Mouse (Mus musculus) frontal cortex, postnatal 14 days (tissue): Measurements from ENCODE around the gene Hpca.

ENCODE experiments used
- DNase-seq, 2 experiments: peaks; one replicate each; pipeline ENCODE4 v3.0.0; 2022; ENCODE audit warnings: low spot score in 2 of 2

Hpca gene

DNA sequence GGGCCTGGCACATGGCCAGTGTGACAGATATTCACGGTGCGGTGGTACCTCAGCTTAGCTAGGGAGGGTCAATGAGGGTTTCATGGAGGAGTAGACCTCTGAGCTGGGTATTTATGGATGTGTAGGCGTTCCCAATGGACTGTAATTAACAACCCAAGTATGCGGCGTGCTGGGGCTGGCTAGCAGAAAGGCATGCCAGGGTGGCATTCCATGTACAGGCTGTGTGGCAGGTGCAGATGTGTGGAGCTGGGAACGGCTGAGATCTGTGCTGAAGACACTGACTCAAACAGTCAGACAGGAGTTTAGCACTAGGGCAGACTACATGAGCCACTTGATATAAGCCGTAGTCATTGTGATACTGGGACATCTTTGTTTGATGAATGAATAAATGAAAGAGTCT, 13.2 kb downstream of the Hpca start:
- no peak for DNase-seq

- DNase-seq: no peak
Measured at GRCm38 (mm10) chr4:129107348-129107899, 14.4 kb downstream of the Hpca start.

DNA sequence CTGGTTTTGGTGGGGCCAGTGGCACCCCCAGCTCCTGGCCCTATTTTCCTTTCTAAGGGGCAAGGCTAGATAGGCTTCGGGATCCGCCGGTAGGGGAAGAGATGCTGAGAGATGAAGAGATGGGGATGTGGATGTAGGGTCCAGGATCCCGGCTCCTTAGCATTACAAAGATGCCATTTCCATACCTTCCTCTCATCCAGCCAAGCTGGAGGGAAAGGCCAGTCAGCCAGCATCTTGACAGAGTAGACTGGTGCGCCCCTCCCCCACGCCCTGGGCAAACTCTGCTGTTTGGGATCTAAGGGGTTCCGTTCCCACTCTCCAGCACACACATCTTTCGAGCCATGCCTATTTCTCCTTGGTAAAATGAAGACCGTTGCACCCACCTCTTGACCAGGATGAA, 15.8 kb downstream of the Hpca start:
- DNase-seq: no peak

DNA sequence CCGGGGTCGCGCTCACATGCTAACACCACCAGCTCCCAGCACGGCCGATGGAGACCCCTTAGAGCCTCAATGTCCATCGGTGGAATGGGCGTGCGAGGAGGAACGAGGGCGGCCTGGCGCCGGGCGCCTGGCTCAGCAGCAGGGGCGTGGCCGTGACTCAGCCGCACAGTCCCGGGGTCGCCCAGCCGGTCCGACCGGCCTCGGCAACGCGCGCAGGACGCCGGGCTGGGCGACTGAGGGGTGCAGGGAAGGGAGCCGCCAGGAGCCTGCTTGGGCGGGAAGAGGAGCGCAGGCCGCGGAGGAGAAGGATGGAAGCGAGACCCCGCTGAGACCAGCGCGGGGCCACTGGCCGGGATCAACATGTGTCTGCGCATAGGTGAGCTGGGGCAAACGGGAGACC, 16.5 kb downstream of the Hpca start, which contains the start of gene Tmem54:
Tmem54 (plus strand) TSS at position 193 of the 400 bp plus-strand sequence.
- DNase-seq: no peak

DNA sequence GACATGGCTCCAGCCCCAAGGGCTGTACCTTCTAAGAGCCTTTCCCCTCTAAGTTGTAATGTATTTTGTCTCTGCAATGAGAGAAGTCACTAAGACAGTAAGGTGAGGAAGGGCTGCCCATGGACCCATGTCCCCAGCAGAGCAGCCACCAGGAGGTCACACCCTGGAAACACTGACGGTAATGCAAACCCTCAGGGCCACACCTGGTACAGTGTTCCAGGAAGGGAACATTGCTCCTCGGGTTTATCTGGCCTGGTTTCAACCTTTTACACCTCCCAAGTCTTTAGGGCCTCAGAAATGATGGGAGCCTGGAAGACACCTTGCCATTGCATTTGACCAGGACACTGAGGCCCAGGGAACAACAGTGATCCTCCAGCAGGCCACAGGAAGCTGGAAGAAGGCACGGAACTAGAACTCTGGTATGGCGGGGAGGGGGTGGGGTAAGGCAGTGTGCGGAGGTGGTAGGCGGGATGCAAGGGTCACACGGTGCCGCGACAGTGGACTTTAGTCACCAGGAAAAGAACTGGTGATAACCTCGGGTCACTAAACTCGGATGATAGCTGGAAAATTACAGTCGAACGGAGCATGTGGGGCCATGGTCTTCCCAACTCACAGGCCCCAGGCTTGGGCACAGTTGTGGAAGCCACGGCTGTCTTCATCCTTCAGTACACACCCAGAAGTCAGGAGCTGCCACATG, 19.6 kb downstream of the Hpca start:
- DNase-seq: no peak

DNA sequence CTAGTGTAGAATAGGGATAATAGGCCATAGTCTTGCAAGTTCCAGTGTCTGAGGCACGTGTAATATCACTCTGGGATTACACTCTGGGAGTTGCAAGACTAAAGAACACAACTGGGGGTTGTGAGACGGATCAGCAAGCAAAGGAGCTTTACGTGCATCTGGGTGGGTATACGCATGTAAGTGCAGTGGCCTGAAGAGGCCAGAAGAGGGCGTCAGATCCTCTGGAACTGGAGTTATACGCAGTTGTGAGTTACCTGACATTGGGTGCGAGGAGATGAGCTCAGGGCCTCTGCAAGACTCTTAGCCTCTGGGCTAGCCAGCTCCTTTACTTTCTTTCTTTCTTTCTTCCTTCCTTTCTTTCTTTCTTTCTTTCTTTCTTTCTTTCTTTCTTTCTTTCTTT, 24.8 kb downstream of the Hpca start:
- no peak for DNase-seq

GRCm38 (mm10) chr4:129095276-129095675, 26.6 kb downstream of the Hpca start:
- no peak for DNase-seq

DNA sequence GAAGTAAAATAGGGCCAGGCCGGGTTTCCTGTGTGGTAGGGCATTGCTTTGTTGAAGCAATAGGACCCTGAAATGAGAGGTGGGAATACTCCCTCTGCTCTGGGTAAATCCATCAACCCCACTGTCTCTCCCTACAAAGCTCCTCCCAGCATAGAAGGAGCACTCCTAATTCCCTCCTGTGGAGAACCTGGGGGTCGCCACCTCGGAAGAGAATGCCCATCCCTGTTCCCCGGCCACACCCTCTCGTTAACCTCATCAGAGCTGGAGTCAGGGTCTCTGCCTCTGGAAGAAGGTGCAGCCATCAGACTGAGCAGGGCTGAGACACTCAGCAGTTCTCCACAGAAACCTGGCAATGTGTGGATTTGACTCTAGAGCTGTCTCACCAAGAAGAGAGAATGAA, 34.0 kb downstream of the Hpca start:
- no peak for DNase-seq

DNA sequence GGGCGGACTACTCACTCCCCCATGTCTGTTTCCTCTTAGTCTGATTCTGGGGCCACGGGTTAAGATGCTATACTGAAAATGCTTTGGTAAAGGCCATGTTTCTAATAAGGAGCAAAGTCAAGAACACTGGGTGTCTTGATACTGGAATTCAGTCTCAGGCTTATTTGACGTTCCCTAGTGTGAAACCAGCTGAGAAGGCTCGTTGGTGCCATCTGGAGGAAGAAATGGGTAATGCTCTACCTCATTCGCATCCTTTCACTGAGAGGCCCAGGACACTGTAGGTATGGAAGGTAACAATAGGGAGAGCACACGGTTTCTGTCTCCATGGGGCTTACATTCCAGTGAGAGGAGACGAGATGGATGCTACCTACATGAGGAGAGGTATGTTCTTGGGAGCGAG, 35.8 kb downstream of the Hpca start:
- DNase-seq: peak in 1 of 2 experiments; percentile 66

DNA sequence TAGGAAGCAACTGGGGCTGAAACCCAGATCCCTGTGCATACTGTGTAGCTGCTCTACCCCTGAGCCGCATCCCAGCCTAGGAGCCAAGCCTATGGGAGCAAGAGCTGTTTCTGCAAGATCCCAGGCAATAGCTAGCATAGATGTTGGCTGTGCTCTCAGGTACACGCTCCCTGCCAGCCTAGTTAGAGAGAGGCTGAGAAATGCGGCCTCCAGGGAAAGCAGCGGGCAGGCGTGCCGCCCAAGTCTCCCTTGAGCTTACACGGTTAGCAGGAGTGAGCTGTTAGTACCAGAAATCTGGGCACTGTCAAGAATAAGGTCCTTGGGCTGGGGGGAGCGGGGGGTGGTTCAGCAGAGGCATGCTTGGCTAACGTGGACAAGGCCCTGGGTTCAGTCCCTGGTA, 36.9 kb downstream of the Hpca start:
- no peak for DNase-seq

DNA sequence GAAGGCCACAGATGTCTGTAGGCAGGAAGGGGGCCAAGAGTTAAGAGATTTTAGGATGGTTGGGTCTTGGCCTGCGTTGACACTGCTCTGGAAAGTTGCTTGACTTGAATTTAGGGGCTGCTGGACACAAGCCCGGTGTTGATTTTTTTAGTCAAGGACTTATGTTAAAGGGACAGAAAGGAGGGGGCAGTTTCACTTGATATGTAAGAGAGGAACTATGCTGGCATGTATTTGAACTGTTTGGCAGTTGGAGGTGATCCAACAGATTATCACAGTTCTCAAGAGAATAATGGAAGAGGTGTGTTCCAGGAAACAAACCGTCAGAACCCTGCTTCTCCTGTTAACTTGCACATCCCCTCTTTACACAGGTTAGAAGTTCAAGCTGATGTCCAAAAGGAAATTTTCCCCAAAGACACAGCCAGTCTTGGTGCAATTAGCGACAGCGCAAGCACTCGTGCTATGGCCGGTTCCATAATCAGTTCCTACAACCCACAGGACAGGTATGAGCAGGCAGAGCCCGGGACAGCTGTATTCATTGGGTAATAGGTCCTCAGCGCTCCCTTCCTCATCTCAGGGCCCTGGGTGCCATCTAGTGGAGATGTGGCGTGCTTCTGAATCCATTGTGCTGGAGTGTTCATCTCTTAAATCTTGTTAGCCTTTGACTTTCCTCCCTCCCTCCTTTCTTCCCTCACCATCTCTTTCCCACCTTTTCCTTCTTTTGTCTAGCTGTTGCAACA, 39.3 kb downstream of the Hpca start:
- DNase-seq: peak; percentile 29 to 42

DNA sequence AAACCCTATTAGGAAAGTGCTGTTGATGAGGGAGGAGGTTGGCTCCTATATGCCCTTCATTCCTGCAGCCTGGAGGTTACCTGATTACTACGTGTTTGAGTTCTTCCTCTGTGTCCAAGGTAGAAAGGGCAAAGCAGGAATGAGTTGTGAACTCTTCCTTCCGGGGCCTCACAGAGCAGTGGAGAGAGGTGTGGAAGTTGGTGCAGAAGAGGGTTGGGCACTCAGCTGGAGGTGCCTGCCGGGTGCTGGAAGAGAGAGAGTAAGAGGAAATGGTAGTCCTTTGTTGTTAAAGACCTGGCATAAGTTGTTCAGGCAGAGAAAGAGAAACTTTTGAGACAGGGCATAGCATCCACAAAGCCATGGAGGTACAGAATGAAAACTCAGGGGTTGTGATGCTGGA, 39.9 kb downstream of the Hpca start:
- no peak for DNase-seq

GRCm38 (mm10) chr4:129081512-129081911, 40.3 kb downstream of the Hpca start:
- peak; percentile 23 to 39 for DNase-seq

- no peak for DNase-seq
Measured at GRCm38 (mm10) chr4:129081041-129081440, 40.8 kb downstream of the Hpca start.

DNA sequence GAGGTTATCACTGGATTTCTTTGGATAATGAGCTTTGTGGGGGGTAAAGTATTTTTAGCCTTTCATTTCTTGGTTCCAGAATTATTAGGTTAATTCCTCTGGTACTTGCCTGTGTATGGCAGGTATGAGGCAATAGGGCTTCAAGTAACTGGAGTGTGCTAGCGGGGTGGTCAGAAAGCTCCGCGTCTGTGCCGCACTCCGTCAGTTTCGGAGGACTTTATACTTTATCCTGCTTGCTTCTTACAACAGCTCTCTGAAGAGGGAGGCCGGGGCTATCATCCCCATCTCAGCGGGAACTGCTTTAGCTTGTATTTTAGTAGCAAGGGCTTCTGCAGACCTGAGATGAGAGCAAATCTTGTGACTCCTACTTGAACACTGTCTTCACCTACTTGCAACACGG, 42.7 kb downstream of the Hpca start:
- DNase-seq: no peak

- no peak for DNase-seq
Measured at GRCm38 (mm10) chr4:129068848-129069247, 53.0 kb downstream of the Hpca start.

DNA sequence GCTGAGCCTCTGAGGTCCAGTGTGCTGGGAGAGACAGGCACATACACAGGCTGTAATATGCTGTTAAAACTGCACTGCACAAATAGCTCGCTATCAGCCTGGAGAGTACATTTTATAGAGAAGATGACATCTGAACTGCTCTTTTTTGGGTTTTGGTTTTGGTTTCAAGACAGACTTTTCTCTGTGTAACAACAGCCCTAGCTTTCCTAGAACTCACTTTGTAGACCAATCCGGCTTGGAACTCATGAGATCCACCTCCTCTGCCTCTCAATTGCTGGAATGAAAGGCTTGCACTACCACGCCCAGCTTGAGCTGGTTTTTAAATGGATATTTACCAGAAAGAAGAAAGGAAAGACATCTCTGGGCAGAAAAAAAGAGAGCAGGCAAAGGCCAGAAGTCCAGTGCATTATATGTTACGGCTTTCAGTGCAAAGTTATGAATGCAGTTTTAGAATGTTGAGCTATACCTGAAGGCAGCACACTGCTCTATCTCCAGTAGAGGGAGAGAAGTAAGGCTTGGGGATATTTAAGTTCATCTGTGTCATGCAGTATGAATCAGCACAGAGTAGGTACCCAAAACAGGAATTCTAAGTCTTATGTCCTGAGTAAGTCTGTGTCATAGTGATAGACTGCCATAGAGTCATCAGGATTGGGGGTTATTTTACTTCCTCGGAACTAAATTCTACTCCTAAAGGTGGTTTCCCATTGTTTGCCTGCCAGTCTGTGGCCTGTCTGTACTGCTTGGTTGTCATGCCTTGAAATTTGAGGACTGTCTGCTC, 54.0 kb downstream of the Hpca start:
- DNase-seq: no peak

DNA sequence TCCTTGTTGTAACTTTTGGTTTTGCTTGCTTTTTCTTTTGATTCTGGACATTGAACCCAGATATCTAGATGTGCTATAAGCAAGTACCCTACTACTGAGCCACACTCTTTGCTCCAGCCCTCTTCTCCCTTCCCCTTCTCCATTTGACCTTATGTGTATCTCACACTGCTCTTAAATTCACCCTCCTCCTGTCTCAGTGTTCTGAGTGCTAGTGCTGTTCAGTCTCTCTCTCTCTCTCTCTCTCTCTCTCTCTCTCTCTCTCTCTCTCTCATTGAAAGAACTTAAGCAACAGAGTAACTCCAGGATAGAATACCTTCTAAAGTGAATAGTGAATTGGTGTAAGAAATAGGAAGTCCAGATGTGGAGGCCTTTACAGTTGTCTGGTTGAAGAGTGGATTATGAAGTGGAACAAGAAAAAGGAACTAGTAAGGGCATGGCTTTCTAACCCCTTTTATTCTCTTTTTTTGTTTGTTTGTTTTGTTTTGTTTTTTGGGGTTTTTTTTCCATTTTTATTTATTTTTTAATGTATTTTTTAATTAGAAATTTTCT, 56.1 kb downstream of the Hpca start:
- no peak for DNase-seq

- DNase-seq: no peak
Measured at GRCm38 (mm10) chr4:129062281-129063075, 59.4 kb downstream of the Hpca start.
